Mouse (Mus musculus): Measurements from ENCODE around the gene Cdh20.
"Not testable (repeated sequence)": the region's sequence is repeated elsewhere in the genome, so short reads cannot be mapped to it uniquely, and the experiment has no call there.

Cdh20 gene

DNA sequence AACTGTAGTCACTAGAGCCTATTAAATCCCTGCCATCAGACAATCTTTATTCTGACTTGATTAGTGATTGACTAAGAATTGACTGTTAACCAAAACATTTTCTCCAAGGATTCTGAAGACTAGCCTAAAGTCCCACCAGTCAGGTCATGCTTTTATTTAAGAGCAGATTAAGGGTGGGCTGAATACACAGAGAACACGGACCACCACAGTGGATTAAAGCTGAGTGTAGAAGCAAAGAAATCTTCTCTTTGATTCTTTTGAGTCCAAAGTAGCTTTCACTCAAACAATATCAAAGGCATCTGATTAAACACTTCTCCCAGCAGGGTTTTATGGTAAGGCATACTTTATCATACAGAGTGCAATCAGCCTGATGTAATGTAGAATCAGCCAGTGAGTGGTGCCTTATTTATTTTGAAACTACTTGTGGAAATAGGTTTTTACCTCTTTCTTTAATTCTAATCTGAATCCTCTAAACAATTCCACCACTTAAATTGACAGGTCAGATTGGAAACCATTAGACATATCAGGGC is 149.0 kb downstream of the Cdh20 start:
- no peak for DNase-seq

DNA sequence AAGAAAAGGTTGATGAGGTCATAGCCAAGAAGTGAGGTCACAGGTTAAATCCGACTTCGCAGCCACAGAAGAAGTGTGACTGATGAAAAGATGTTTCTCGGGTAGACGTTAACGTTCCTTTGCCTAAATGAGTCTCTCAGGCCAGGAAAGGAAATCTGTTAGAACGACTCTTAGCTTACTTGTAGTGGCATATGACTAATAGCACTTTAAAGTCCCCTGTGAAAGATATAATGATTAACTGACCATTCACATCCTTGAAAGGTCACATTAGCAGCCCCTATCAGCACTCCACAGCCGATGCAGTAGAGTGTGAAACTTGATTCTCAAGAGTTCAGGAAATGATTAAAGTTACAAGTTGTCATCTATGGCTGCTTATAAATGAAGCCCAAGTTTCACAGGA is 164.7 kb downstream of the Cdh20 start:
- no peak for DNase-seq

DNA sequence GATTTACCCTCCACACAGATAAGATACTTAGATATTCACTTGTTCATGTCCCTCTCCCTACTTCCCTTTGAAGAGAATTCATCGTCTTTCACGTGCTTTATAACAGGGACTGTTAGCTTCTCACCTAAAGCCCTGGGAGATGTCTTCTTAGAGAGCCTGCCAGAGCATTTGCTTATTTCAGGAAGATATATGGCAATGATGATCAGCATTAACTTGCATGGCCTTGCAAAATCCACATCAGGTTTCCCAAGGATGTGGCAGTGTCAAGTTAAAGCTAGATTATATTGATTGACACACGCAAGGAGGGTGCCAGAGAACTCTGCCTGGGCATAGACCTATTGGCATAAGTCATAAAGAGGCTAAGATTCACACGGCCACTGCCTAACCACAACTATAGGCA is 168.6 kb downstream of the Cdh20 start:
- no peak for DNase-seq

DNA sequence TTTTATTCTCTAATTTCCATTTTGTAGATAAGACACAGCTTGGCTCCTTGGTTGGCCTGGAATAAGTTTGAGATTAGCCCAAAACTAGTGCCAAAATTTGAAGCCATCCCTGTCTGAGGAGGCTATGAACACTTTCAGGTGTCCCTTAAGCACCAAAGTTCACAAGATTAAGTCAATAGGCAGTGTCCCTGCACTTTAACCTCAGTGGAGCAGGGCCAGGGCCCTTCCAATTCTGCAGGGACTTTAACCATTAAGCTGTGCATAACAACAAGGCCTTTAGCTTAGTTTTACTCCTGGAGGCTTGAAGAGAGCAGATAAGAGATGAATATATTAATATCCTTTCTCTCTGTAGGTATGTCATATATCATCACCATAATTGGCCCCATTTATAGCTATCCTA is 170.8 kb downstream of the Cdh20 start:
- no peak for DNase-seq

DNA sequence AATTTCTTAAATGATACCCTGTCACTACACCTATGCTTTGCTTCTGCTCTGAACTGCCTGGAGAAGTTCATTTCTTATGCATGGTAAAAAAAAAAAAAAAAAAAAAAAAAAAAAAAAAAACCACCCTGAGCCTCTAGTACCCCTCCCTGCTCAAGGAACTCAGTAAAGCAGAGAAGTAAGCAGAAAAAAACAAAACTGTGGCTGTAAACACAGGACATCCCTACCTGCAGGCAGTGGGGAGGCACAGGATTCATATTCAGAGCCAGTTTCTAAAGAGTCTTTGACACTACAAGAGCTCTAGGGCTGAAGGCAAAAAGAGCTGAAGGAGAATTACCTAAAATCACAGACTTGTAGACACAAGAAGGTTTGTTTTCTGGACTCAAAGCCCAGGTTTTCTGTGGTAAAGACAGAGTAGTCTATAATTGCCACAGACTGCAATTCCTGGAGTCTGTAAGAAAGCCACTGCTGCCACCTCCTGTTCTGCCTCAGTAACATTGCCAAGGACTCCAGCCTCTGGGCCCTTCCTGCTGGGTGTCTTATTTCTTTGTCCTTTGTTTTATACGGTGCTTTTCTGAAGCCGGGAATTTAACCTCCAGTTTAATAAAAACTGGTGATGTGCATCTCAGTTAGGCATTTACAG is 176.3 kb downstream of the Cdh20 start:
- DNase-seq, result peak; percentile 15

DNA sequence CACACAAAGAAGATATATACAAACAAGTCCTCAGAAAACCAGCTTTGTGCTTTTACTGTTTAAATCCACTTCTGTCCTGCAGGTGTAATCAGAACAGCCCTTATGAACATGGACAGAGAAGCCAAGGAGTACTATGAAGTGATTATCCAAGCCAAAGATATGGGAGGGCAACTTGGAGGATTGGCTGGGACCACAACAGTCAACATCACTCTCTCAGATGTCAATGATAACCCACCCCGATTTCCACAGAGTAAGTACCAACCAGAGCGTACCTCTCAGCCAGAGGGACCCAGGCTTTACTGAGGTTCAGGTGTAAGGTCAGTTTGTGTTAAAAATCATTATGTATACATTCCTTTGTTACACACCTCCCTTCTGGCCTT is 176.8 kb downstream of the Cdh20 start:
- DNase-seq, result no peak

DNA sequence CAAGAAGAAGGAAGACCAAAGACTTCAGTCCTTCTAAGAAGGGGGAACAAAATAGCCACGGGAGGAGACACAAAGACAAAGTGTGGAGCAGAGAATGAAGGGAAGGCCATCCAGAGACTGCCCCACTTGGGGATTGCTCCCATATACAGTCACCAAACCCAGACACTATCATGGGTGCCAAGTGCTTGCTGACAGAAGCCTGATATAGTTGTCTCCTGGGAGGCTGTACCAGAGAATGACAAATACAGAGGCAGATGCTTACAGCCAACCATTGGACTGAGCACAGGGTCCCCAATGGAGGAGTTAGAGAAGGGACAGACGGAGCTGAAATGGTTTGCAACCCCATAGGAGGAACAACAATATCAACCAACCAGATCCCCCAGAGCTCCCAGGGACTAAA is 181.3 kb downstream of the Cdh20 start:
- DNase-seq, result not testable (repeated sequence)

DNA sequence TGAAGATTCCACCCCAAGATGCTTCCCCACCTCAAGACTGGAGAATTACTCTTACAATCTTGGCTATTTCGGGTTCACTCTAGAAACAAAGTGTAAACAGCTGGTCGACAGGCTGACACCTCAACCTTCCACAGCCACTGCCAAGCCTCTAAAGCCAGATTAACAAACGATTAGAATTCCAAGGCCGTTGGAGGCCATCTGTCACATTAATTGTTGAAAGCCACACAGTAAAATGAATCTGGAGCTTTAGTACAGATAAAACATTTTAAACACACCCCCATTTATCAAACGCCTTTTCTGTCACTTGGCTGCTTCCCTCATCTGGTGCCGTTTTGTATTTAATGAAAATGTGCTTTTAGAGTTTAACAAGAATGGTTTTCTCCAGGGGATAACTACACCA is 188.7 kb downstream of the Cdh20 start:
- DNase-seq, result peak; percentile 25

DNA sequence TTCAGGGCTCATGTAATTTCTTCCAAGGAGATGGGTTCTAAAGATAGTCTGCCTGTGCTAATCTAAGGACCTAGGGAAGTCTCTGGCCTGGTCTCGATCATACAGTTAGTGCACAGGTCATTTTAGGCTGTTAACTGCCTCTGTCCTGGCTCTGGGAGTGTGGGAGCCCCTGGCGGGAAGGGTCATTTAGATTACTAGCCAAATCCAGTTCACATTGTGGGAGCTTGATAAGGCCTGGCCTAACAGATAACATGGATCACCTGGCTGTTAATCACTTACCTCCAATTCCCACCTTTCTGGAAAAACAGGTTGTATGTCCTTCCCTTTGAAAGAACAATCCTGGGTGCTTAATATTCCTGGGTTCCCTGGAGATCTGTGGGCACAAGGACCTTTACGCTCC is 193.3 kb downstream of the Cdh20 start:
- no peak for DNase-seq

DNA sequence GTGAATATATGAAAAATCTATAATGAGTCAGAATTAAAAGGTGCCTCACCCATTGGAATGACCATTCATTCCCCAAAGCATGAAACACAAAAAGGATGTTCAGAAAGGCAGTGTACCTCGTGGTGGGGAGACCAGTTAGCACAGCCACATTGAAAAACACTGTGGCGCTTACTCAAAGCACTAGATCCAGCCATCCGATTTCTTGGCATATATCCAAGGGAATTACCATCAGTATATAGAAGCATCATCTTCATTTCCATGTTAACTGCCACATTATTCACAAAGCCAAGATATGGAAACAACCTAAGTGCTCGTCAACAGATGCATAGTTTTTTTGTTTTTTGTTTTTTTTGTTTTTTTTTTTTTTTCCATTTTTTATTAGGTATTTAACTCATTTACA is 193.9 kb downstream of the Cdh20 start:
- DNase-seq, result no peak

DNA sequence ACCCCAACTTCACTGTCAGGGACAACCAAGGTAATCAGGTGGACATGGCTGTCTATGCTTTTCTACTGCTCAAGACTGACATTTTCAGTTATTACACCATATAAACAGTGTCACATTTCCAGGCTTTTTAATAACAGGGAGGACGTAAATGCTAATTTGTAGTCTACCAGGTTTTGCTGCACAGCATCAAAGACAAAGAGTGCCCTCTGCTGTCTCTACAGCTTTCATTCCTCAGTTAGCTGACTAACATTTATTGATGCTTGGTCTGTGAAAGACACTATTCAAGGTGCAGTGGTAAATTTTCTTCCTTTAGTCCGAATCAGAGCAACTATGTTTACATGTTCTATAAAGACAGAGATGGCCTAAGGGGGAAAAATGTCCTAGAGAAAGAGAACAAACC is 210.7 kb downstream of the Cdh20 start:
- DNase-seq, result no peak

DNA sequence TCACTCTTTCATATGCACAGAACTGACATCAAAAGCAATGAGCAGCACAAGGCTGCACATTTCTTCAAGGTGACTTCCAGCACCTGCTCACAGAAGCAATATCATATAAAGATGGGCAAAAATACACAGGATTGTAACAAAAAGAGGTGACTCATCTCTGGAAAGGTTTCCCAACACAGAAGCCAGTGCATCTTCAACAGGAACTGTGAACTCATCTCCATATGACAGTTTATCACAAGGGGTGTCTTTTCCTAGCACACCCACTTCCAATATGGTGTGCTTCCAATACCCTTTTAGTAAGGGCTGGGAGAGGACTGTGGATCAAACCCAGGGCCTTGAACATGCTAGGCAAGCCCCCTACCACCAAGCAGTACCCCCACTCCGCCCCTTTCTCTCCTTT is 211.9 kb downstream of the Cdh20 start:
- no peak for DNase-seq

DNA sequence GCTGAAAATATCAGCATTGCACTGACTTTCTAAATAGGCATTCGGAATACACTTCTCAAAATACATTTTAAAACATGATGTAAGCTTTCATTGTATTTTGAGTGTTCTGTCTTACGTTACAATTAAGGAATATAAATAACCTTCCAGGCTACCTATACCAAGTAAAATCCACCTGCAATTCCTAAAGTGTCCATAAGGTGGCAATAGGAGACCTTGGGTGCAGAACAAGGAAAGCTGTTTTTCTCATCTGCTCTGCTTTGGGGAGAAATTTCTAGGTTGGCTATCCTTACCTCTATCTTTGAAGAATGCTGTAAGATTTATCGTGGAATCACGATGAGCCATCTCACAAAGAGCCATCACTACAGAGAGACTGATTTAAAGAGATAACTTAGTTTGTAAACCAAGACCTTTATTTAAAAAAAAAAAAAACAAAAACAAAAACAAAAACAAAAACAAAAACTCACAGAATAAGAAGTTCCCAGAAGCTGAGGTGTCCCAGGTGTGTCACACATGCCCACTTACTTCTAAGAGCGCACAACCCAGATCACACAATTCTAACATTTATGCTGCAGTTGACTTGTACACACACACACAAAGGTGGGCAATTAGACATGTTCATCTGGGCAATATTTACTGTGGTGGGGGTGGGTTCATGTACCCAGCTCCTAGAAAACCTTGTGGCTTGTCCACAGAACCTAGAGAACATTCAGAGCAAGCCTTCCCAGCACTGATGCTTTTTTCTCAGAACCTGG is 218.1 kb downstream of the Cdh20 start:
- no peak for DNase-seq

DNA sequence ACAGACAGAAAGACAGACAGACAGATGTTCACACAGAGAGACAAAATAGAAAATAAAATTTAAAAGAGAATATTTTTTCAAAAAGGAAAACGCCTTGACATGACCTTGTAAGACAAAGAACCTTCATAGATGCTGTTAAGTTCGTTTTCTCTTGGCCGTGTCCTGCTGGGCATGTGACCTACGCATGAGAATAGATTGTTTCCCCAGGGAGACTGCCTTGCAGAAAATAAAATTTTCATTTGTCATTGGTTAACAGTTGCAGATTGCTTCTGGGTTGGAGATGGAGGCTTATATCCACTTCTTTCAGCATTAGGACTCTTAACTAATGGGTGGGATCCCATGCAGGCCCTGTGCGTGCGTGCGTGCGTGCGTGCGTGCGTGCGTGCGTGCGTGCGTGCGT is 219.2 kb downstream of the Cdh20 start:
- DNase-seq, result no peak

DNA sequence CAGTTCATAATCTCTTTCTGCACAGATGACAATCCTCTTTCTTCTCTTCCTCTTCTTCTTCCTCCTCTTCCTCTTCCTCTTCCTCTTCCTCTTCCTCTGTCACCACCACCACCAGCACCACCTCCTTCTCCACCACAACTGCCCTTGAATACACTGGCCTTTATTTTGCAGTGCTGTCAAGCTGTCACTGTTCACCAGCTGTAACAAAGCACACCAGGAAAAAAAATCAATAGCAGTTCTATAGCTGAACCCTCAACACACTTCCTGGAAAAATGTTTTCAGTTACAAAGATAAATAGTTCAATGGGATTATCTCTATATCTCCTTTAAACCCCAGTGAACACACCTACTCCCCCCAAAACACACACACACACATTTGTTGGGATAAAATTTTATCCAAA is 224.1 kb downstream of the Cdh20 start:
- no peak for DNase-seq

DNA sequence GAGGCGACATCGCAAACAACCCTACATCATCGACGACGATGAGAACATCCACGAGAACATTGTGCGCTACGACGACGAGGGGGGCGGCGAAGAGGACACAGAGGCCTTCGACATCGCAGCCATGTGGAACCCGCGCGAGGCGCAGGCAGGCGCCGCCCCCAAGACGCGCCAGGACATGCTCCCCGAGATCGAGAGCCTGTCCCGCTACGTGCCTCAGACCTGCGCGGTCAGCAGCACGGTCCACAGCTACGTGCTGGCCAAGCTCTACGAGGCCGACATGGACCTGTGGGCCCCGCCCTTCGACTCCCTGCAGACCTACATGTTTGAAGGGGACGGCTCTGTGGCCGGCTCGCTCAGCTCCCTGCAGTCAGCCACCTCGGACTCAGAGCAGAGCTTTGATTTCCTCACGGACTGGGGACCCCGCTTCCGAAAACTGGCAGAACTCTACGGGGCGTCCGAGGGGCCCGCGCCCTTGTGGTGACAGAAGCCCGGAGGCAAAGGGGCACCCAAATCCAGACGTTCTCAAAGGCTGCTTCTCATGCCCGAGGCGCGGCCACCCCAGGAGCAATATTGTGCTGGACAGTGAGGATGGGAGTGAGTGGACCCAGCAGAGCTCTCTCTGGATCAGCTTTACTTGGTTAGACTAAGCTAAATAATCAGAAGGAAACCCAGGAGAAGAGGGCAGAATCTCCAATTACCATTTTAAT is 225.7 kb downstream of the Cdh20 start:
- DNase-seq, result no peak

DNA sequence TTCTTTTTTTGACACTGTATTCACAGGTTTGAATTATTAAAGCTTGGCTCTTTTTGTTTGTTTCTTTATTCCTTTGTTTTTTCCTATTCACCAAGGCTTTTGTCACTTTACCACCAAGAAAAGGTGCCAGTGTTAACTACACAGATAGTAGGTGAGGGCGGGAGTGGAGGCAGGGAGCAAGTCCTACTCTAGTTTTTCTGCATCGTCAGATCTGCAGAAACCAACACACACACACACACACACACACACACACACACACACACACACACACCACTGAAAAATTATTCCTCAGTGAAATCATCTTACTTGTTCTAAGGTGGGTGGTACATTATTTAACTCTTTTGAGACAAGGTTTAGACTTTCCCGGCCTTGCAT is 226.3 kb downstream of the Cdh20 start:
- no peak for DNase-seq

DNA sequence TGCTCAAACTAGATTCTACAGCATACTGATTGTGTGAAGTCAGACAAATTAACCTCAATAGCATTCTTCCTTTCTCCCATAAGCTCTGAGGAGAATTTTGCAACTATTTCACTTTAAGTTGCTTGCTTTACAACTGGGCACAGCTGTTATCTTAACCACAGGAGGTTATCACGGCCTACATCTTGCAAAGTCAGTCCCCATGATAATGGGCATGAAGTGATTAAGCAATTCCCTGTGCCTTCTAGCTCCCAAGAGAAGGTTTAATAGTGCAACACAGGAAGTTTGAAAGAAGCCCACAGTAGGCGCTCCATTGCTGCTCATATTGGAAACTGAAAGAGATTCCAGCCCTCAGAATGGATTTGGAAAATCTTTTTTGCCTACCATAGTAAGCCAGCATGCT is 229.5 kb downstream of the Cdh20 start:
- DNase-seq, result no peak

DNA sequence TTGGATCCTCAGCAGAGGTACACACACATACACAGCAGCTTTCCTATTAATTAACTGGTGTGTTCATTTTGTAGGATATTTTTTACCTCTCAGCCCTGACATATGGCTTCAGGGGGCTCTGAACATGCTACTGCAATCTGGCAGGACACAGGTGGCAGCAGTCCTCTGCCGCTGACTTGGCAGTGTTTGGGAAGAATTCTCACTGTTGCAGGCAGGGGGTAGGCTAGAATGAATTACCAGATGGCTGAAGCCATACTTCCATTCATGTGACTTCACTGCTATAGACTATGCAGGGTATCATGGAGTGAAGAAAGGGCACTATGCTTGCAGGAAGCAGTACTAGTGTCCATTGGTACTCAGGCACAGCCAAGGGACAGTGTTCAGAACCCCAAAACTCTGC is 233.8 kb downstream of the Cdh20 start:
- peak; percentile 85 for DNase-seq

DNA sequence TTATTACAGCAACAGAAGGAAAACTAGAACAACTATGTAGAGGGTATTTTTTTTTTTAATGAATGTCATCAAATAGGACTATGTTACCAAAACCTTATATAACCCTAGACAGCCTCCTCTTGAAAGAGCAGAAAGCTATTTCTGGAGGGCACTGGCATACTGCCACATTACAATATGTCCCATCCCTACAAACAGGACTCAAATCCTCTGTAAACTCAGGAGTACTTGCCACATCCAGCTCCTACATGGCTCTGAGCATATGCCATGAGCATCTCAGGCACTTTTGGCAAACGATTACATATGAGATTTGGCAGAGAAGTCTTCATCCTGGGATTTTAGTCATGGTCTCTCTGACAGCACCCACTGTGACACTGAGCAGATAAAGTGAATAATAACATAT is 235.5 kb downstream of the Cdh20 start:
- peak; percentile 57 for DNase-seq

DNA sequence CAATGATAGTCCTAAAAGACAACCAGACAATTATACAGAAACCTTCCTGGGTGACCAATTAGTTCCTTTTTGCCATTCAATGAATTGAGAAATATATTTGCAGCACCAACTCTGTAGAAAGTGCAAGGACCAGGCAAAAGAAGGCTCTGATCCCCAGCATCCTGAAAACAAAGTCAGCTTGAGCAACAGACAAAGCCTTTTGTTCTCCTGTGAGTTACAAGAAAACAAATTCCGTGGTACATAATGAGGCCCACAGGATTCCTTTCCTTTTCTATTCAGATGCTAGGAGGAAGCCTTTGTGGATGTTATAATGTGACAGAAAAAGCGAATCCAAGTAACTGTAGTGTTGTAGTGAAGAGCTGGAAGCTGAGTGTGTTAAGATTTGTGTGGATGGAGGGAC is 244.3 kb downstream of the Cdh20 start:
- no peak for DNase-seq

DNA sequence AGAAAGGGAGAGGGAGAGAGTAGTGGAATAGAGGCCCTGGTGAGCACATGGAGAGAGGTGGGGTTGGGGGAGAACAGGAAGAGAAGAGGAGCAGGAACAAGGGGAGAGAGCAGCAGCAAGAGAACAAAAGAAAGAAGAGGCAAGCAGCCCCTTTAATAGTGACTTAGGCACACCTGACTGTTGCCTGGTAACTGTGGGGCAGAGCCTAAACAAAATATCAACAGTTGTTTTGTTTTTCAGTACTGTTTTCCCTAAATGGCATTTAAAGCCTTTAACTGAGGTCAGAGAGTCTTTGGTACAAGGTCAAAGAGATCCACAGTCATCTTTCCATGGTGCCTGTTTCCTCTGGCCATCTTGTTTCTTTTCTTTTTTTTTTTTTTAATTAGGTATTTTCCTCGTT is 245.0 kb downstream of the Cdh20 start:
- no peak for DNase-seq

DNA sequence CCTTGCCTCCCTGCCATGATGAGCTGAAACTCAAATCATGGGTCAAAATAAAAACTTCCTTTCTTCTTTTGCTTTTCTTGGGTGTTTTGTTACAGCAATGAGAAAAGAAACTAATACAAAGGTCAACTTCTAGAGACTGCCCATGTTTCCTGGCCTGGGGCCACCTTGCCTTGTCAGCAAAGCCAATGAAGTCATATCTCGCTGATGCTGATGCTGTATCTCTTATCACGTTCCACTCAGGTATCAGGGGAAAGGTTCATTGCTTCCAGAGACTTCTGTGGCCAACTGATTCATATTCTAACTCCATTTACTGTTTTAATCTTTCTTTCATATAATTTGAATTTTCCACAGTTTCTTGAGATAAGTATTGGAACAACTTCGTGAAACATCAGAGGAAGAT is 273.3 kb downstream of the Cdh20 start:
- DNase-seq, result no peak

All from cerebellum, adult 11 months (tissue).